Mouse (Mus musculus): ENCODE measurements at regions not wholly inside any gene's neighbourhood (a gene's known extent, or its start where the extent isn't known, plus 50 kb on each side); places are given as distances from the start of the nearest gene placed in this dataset.

- TF ChIP-seq POLR2A (IDR thresholded peaks at IDR 0.05; ENCODE audit: insufficient read depth, low read depth, low read length) (no peak), CTCF (IDR thresholded peaks at IDR 0.05; ENCODE audit: insufficient read depth, low read depth, low read length) (no peak)
Observed at GRCm38 (mm10) chr7:130005406-130005805, 413.7 kb downstream of the Wdr11 start.

All from olfactory bulb, adult 2 months (tissue).